Mouse (Mus musculus) cerebellum, adult 11 months (tissue): ENCODE results near the gene 4930435E12Rik.
"Not testable (repeated sequence)": the region's sequence is repeated elsewhere in the genome, so short reads cannot be mapped to it uniquely, and the experiment has no call there.

Source experiments
- DNase-seq: peaks from one replicate; pipeline ENCODE4 v3.0.0; 2022

4930435E12Rik gene

GRCm38 (mm10) chr16:38828649-38829048 lies at the start of gene 4930435E12Rik:
Gene 4930435E12Rik (minus strand): TSS chr16:38828749.
- DNase-seq = no peak

GRCm38 (mm10) chr16:38874481-38874880 lies 45.9 kb upstream of the 4930435E12Rik start:
- DNase-seq = no peak

- no peak for DNase-seq
These were observed 44.7 kb upstream of the 4930435E12Rik start for GRCm38 (mm10) chr16:38873231-38873630.

- DNase-seq = no peak
These were observed 35.8 kb upstream of the 4930435E12Rik start for GRCm38 (mm10) chr16:38864358-38864757.

- no peak for DNase-seq
These were observed 32.0 kb upstream of the 4930435E12Rik start for GRCm38 (mm10) chr16:38860548-38860947.

- no peak for DNase-seq
These were observed 29.7 kb upstream of the 4930435E12Rik start for GRCm38 (mm10) chr16:38858120-38858749.

- DNase-seq = peak; percentile 11
These were observed 16.0 kb downstream of the 4930435E12Rik start for GRCm38 (mm10) chr16:38812521-38812920.

- no peak for DNase-seq
These were observed 18.4 kb downstream of the 4930435E12Rik start for GRCm38 (mm10) chr16:38810196-38810595.

- DNase-seq = not testable (repeated sequence)
These were observed 20.8 kb downstream of the 4930435E12Rik start for GRCm38 (mm10) chr16:38807796-38808195.

GRCm38 (mm10) chr16:38800091-38800490 lies 28.5 kb downstream of the 4930435E12Rik start, which contains the start of gene Upk1b:
Gene Upk1b (minus strand): TSS chr16:38800328.
- DNase-seq = no peak

- DNase-seq = no peak
These were observed 29.5 kb downstream of the 4930435E12Rik start for GRCm38 (mm10) chr16:38798957-38799450.

- DNase-seq = no peak
These were observed 35.4 kb downstream of the 4930435E12Rik start for GRCm38 (mm10) chr16:38793120-38793519.

GRCm38 (mm10) chr16:38789966-38790365 lies 38.6 kb downstream of the 4930435E12Rik start:
- DNase-seq = no peak

- DNase-seq = no peak
These were observed 39.5 kb downstream of the 4930435E12Rik start for GRCm38 (mm10) chr16:38789016-38789415.

GRCm38 (mm10) chr16:38785301-38785700 lies 43.2 kb downstream of the 4930435E12Rik start:
- DNase-seq = no peak

- no peak for DNase-seq
These were observed 46.0 kb downstream of the 4930435E12Rik start for GRCm38 (mm10) chr16:38782524-38783067.

- DNase-seq = no peak
These were observed 46.6 kb downstream of the 4930435E12Rik start for GRCm38 (mm10) chr16:38781946-38782345.

GRCm38 (mm10) chr16:38780960-38781572 lies 47.5 kb downstream of the 4930435E12Rik start:
- no peak for DNase-seq

- no peak for DNase-seq
These were observed 52.2 kb downstream of the 4930435E12Rik start for GRCm38 (mm10) chr16:38776342-38776741.

GRCm38 (mm10) chr16:38774964-38775746 lies 53.4 kb downstream of the 4930435E12Rik start:
- no peak for DNase-seq

GRCm38 (mm10) chr16:38772906-38773496 lies 55.5 kb downstream of the 4930435E12Rik start:
- DNase-seq = no peak

GRCm38 (mm10) chr16:38771145-38771544 lies 57.4 kb downstream of the 4930435E12Rik start:
- no peak for DNase-seq

GRCm38 (mm10) chr16:38769529-38769928 lies 59.0 kb downstream of the 4930435E12Rik start:
- DNase-seq = no peak
